Mouse (Mus musculus) colon, adult 2 months (tissue): Measurements from ENCODE around the gene Tgfbr3. TPM values are rescaled to one million over a fixed set of nuclear protein-coding genes. Genes with fewer than 3 reads are reported as not detected.

Source experiments
- polyA plus RNA-seq: library from polyadenylated mRNA; depleted of rRNA; stranded (reverse); fragments of >200 nt; gene quantifications from 2 replicates; pipeline ENCODE4 v1.2.3, GENCODE M21; 2012; rRNA removed

Tgfbr3 gene
- 11.1 and 15.9 TPM in 2 replicates for polyA plus RNA-seq

DNA sequence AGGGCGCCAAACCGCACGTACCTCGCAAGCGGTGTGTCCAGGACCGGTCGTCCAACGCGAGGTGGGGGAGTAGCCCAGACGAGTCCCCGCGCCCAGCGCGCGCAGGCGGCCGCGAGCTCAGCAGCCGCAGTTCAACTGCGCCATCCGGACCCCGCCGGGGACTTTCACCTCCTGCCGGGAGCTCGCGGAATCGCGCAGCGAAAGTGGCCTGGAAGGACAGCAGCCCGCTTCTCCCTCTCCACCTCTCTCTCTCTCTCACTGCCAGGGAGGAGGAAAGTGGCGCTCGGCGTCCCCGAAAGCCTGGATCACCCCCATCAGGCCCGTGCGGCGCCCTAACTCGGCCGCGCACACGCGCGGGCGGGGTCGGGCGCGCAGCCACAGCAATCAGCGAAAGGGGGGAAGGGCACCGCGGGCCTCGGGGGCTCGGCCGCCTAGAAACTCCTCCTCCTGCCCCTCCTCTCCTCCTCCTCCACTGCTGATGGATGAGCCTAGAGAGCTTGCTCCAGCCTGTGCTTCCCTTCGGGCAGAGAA, at the start of gene Tgfbr3:
Gene Tgfbr3, minus strand, starts transcription at position 396 of the 531 bp plus-strand sequence.

GRCm38 (mm10) chr5:107330916-107331421, 41.5 kb upstream of the Tgfbr3 start, which contains the start of gene Brdt:
TSS of gene Brdt (plus strand) at chr5:107331159.

Other genes with a start within 250 kb of the Tgfbr3 start
- 0.93 and 1.3 TPM in 2 replicates for gene Brdt, start 41.5 kb upstream of the Tgfbr3 start, polyA plus RNA-seq
- 14.0 and 14.8 TPM in 2 replicates for gene Ephx4, start 113.1 kb upstream of the Tgfbr3 start, polyA plus RNA-seq
- gene Lpcat2b, start 141.9 kb upstream of the Tgfbr3 start, polyA plus RNA-seq = not detected in 2 replicates
- 0.79 and 1.4 TPM in 2 replicates for gene Btbd8, start 148.4 kb upstream of the Tgfbr3 start, polyA plus RNA-seq
- gene Gm42669, start 218.0 kb upstream of the Tgfbr3 start, polyA plus RNA-seq = 0.07 TPM in 1 of 2 replicates, not detected in the other
- not detected in 2 replicates for gene 1700028K03Rik, start 245.1 kb upstream of the Tgfbr3 start, polyA plus RNA-seq